Mouse (Mus musculus): ENCODE measurements at regions not wholly inside any gene's neighbourhood (a gene's known extent, or its start where the extent isn't known, plus 50 kb on each side); places are given as distances from the start of the nearest gene placed in this dataset.

DNA sequence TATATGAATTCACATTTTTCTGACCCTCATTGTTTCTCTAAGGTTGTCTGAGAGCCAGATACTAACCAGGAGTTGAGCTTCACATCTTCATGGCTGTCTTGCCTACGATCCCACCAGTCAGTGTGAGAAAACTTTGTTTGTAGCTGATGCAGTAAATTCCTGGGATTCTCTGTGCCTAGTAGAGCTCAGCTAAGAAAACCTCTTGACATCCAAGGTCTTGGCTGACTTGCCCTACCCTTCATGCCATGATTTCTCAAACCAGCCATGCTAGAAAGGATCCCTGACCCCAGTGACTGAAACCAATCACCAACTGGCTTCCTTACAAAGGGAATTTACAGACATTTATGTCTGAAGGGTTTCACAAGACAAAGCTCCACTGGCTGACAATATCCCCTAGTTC lies 364.5 kb downstream of the Zfp619 start:
- DNase-seq = no peak

DNA sequence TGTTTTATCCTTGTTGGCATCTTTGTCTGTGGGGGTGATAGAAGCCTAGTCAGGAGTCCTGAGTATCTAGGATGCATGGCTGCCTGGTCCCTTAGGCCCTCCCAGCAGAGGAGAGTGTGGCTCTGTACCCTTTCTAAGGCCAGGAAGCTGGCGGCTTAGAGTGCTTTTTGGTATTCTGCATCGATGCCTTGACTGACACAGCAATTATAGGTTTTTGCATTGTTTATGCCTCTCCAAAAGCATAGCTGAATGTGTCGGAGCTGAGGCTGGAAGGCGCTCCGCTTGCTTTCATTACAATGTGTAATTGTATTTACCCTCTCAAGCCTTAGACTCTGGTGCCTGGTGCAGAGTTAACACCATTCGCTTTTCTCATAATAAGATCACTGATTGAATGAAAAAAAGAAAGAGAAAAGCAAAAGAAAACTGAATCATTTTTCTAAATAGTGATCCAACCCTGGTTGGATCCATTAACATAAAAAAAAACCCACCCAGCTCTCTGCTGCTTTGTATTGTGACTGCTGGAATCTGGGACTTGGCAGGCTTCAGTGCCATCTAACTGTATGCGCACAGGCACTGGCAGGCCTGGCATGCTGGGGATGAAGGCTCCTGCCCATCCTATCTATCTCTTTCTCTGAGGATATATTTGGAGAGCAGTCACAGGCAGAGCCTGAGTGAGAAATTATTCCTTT lies 376.8 kb downstream of the Zfp619 start:
- DNase-seq = no peak

- DNase-seq = no peak
Measured at GRCm38 (mm10) chr7:39896918-39897317, 379.4 kb downstream of the Zfp619 start.

DNA sequence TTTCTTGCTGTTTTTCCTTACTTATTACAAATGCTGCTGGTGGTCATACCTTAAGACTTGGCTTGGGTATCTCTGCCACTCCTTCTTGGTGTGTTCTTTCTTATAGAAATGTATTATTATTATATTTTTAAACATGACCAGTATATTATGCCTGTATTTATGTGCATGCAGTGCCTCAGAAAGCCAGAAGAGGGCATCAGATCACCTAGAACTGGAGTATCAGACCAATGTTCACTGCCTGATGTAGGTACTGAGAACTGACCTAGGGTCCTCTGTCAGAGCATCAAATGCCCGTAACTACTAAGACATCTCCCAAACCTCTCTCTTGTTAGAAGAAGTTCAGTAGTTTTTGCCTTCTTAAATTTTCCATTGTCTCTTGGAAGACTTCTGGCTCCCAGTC lies 380.7 kb downstream of the Zfp619 start:
- no peak for DNase-seq

DNA sequence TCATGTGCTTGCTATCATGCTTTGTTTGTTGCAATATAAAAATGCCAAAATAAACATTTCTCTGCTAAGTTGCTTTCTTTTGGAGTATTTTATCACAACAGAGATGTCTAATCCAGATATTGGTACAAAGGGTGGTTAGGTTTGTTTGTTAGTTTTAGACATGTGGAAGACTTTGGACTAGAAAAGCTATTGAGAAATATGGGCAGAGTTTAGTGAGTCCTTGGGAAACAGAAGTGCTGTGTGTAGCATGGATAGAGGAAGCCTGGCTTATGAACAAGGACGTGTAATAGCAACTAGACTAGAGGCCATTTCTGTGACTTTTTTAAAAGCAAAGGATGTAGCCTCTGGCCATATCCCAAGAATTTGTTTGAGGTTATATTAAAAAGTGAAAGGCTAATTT lies 416.4 kb downstream of the Zfp619 start:
- DNase-seq = no peak

- DNase-seq = no peak
Measured at GRCm38 (mm10) chr7:39937262-39937661, 419.7 kb downstream of the Zfp619 start.

DNA sequence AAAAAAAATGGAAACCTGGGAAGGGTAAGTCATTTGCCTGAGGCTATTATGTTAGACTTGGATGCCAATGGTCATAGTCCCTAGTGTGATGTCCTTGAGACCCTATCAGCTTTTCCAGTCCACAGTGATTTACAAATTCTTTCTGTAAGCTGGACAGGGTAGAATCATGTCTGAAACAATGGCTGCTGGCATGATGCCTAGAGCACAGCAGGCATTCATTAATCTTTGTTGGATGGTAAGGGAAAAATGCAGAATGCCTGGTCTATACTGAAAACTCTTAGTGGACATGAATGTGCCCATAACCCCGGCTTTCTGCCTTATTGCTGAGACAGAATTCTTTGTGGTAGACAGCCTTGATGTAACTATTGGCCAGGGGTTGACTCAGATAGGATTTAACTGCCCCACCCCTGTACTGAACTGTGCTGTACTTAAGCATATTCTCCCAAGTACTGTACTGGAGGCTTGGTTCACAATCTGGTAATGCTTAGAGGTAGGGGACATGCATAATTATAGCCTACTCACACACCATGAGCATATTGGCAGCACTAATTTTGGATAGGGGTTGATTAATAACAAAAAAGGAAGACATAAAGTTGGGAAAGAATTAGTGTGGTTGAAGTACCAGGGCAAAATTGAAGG lies 424.8 kb downstream of the Zfp619 start:
- no peak for DNase-seq

DNA sequence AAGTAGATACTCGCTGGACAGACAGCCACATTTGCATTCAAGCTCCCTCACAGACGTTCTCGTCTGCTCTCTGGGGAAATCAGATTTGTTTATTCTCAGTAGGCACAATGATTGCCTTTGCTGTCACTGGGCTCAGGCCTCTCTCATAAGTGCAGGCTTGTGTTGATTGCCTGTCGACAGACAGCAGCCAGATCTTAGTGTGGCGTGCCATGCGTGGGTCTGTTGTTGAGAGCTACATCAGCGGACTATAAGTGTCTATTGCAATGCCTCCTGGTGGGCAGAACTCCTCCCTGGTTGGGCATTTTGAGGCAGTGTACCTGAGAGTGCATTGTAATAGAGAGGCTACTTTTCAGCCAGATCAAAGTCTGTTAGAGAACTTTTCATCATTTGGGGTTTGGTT lies 436.5 kb downstream of the Zfp619 start:
- DNase-seq = no peak

- DNase-seq = no peak
Measured at GRCm38 (mm10) chr7:39954931-39955330, 437.4 kb downstream of the Zfp619 start.

GRCm38 (mm10) chr7:39978121-39978520 lies 460.6 kb downstream of the Zfp619 start:
- DNase-seq = no peak

- no peak for DNase-seq
Measured at GRCm38 (mm10) chr7:39981647-39982046, 464.1 kb downstream of the Zfp619 start.
